Mouse (Mus musculus): ENCODE data around the gene Evi5.

Evi5 gene

GRCm38 (mm10) chr5:107801234-107801633, 73.7 kb downstream of the Evi5 start:
- DNase-seq = no peak

- DNase-seq = no peak
Observed at GRCm38 (mm10) chr5:107798290-107798689, 76.6 kb downstream of the Evi5 start.

- DNase-seq = no peak
Observed at GRCm38 (mm10) chr5:107793927-107794326, 81.0 kb downstream of the Evi5 start.

- peak; percentile 54 to 55 for DNase-seq
Observed at GRCm38 (mm10) chr5:107793258-107793657, 81.6 kb downstream of the Evi5 start.

GRCm38 (mm10) chr5:107792516-107792915, 82.4 kb downstream of the Evi5 start:
- peak; percentile 48 to 51 for DNase-seq

- DNase-seq = no peak
Observed at GRCm38 (mm10) chr5:107791966-107792365, 82.9 kb downstream of the Evi5 start.

- DNase-seq = peak in 1 of 2 experiments; percentile 19
Observed at GRCm38 (mm10) chr5:107789492-107789891, 85.4 kb downstream of the Evi5 start.

GRCm38 (mm10) chr5:107787682-107788443, 87.0 kb downstream of the Evi5 start:
- no peak for DNase-seq

GRCm38 (mm10) chr5:107782360-107782759, 92.5 kb downstream of the Evi5 start:
- DNase-seq = no peak

- DNase-seq = no peak
Observed at GRCm38 (mm10) chr5:107778763-107779162, 96.1 kb downstream of the Evi5 start.

GRCm38 (mm10) chr5:107777545-107777830, 97.4 kb downstream of the Evi5 start:
- no peak for DNase-seq

- peak; percentile 6 to 15 for DNase-seq
Observed at GRCm38 (mm10) chr5:107776777-107777544, 97.9 kb downstream of the Evi5 start.

GRCm38 (mm10) chr5:107775875-107776274, 99.0 kb downstream of the Evi5 start:
- DNase-seq = no peak

GRCm38 (mm10) chr5:107772049-107772448, 102.9 kb downstream of the Evi5 start:
- DNase-seq = no peak

GRCm38 (mm10) chr5:107768224-107768623, 106.7 kb downstream of the Evi5 start:
- DNase-seq = no peak

- no peak for DNase-seq
Observed at GRCm38 (mm10) chr5:107765946-107766345, 109.0 kb downstream of the Evi5 start.

- no peak for DNase-seq
Observed at GRCm38 (mm10) chr5:107764486-107764885, 110.4 kb downstream of the Evi5 start.

- no peak for DNase-seq
Observed at GRCm38 (mm10) chr5:107763674-107764073, 111.2 kb downstream of the Evi5 start.

GRCm38 (mm10) chr5:107759121-107759520, 115.8 kb downstream of the Evi5 start:
- no peak for DNase-seq

- DNase-seq = no peak
Observed at GRCm38 (mm10) chr5:107756072-107756471, 118.8 kb downstream of the Evi5 start.

- DNase-seq = no peak
Observed at GRCm38 (mm10) chr5:107754740-107755139, 120.2 kb downstream of the Evi5 start.

GRCm38 (mm10) chr5:107753656-107754055, 121.3 kb downstream of the Evi5 start:
- no peak for DNase-seq

GRCm38 (mm10) chr5:107749229-107749916, 125.5 kb downstream of the Evi5 start:
- no peak for DNase-seq

GRCm38 (mm10) chr5:107739023-107739422, 135.9 kb downstream of the Evi5 start:
- no peak for DNase-seq
